Mouse (Mus musculus) activated CD4-positive, CD25-positive, alpha-beta regulatory T cell, adult 9 weeks (primary cell): ENCODE data around the gene Erf. TPM values are rescaled to one million over a fixed set of nuclear protein-coding genes. Genes with fewer than 3 reads are reported as not detected.

Experiments
- polyA plus RNA-seq: library from polyadenylated mRNA; unstranded; fragments of 100-300 nt; shearing (Covaris generic); gene quantifications from one replicate; pipeline ENCODE4 v1.2.1, GENCODE M21; 2017

Gene Erf
- polyA plus RNA-seq: 1.1 TPM

GRCm38 (mm10) chr7:25250141-25250972 is at the start of gene Erf:
TSS of gene Erf (minus strand) at chr7:25250761.

GRCm38 (mm10) chr7:25297454-25298325 is 47.1 kb upstream of the Erf start, which contains the start of gene Pafah1b3:
TSS of gene Pafah1b3 (minus strand) at chr7:25297986.

GRCm38 (mm10) chr7:25267301-25267750 is 16.8 kb upstream of the Erf start, which contains the start of gene Cic:
TSS of gene Cic (plus strand) at chr7:25267704.

GRCm38 (mm10) chr7:25237249-25238014 is 13.1 kb downstream of the Erf start, which contains the start of gene Gsk3a:
TSS of gene Gsk3a (minus strand) at chr7:25237851.

GRCm38 (mm10) chr7:25221102-25221883 is 29.3 kb downstream of the Erf start, which contains the start of gene Zfp526:
TSS of gene Zfp526 (plus strand) at chr7:25221425.

GRCm38 (mm10) chr7:25220457-25221101 is 30.0 kb downstream of the Erf start, which contains the start of gene Dedd2:
TSS of gene Dedd2 (minus strand) at chr7:25220615.

Other genes starting within 250 kb of the Erf start
- gene Atp1a3, start 244.8 kb downstream of the Erf start, polyA plus RNA-seq: 7.6 TPM
- 5.2 TPM for gene Grik5, start 178.4 kb downstream of the Erf start, polyA plus RNA-seq
- gene Zfp574, start 178.2 kb downstream of the Erf start, polyA plus RNA-seq: 34.8 TPM
- 138 TPM for gene Pou2f2, start 71.0 kb downstream of the Erf start, polyA plus RNA-seq
- gene Dedd2, start 30.1 kb downstream of the Erf start, polyA plus RNA-seq: 50.7 TPM
- 4.6 TPM for gene Zfp526, start 29.3 kb downstream of the Erf start, polyA plus RNA-seq
- gene Gsk3a, start 12.9 kb downstream of the Erf start, polyA plus RNA-seq: 7.1 TPM
- 32.7 TPM for gene Cic, start 16.9 kb upstream of the Erf start, polyA plus RNA-seq
- gene Pafah1b3, start 47.2 kb upstream of the Erf start, polyA plus RNA-seq: 43.9 TPM
- not detected for gene Prr19, start 50.6 kb upstream of the Erf start, polyA plus RNA-seq
- gene Tmem145, start 55.3 kb upstream of the Erf start, polyA plus RNA-seq: not detected
- gene Megf8, start 66.4 kb upstream of the Erf start, polyA plus RNA-seq: 0.24 TPM
- not detected for gene Cnfn, start 119.0 kb upstream of the Erf start, polyA plus RNA-seq
- 18.2 TPM for gene Lipe, start 147.9 kb upstream of the Erf start, polyA plus RNA-seq
- not detected for gene Cxcl17, start 162.1 kb upstream of the Erf start, polyA plus RNA-seq
- gene Ceacam1, start 226.8 kb upstream of the Erf start, polyA plus RNA-seq: 0.37 TPM